Mouse (Mus musculus) neutrophil, adult 65 days (primary cell): ENCODE data around the gene Dusp19. TPM values are rescaled to one million over a fixed set of nuclear protein-coding genes. Genes with fewer than 3 reads are reported as not detected.

Experiments
- total RNA-seq: library from RNA; stranded (reverse); gene quantifications from 2 replicates; pipeline ENCODE4 v1.2.4, GENCODE M21; 2023

Dusp19 gene
- total RNA-seq, result 1.3 and 2.1 TPM in 2 replicates

GRCm38 (mm10) chr2:80616854-80617737 is at the start of gene Dusp19, which contains the start of gene Nup35:
Gene Dusp19 (plus strand): TSS chr2:80617045.
Gene Nup35 (plus strand): TSS chr2:80617236.

DNA sequence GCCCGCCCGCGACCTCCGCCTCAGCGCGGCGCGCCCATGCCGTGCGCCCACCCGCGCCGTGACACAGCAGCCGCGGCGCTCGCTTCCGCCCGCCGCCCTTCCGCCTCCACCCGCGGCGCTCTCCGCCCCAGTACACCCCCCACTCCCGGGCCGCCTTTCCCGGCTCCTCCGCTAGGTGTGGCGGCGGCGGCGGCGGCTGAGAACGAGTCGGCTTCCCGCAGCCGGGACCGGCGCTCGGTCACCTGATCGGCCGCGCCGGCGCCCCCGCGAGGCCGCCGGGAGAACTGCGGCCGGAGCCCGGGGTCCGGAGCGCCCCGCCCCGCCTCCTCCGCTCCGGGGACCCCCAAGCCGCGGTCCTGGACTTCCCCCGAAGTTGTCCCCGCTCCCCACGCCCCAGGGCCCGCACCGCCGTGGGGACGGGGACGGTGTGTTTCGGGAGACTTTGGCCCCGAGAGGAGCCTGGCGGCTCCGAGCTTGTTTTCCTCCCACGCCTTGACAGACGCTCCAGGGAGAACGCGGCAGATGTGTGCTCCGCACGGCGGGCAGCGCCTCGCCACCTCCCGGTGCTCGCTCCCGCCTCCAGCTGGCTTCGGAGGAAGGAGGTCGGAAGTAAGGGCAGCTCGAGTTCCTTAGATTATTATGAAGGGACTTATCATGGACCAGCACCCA is 35.7 kb upstream of the Dusp19 start, which contains the start of gene Nckap1:
Nckap1 (minus strand) TSS at position 338 of the 669 bp plus-strand sequence.

Other genes starting within 250 kb of the Dusp19 start
- not detected in 2 replicates for gene Frzb, start 169.4 kb upstream of the Dusp19 start, total RNA-seq
- gene Nckap1, start 35.7 kb upstream of the Dusp19 start, total RNA-seq, result 0.50 and 1.3 TPM in 2 replicates
- 6.3 and 9.9 TPM in 2 replicates for gene Nup35, start 191 bp downstream of the Dusp19 start, total RNA-seq